Mouse (Mus musculus) 3134 (cell line): ENCODE data around the gene Myo18a.

Experiments used
- DNase-seq: peaks from one replicate; pipeline ENCODE4 v3.0.0-alpha.2; 2011; ENCODE audit warnings: low spot score; ENCODE audit not compliant: insufficient read length; ENCODE audit errors: extremely low read depth

Myo18a gene

GRCm38 (mm10) chr11:77792566-77792909 lies 29.5 kb downstream of the Myo18a start:
- DNase-seq, result peak; percentile 33

- peak; percentile 90 for DNase-seq
Observed at GRCm38 (mm10) chr11:77793238-77793930, 30.3 kb downstream of the Myo18a start.

GRCm38 (mm10) chr11:77795216-77795615 lies 32.2 kb downstream of the Myo18a start:
- DNase-seq, result no peak

GRCm38 (mm10) chr11:77800491-77800868 lies 37.4 kb downstream of the Myo18a start:
- DNase-seq, result no peak

- peak; percentile 58 for DNase-seq
Observed at GRCm38 (mm10) chr11:77800869-77801701, 38.0 kb downstream of the Myo18a start.

- no peak for DNase-seq
Observed at GRCm38 (mm10) chr11:77802341-77802865, 39.4 kb downstream of the Myo18a start.

- DNase-seq, result no peak
Observed at GRCm38 (mm10) chr11:77806218-77806617, 43.2 kb downstream of the Myo18a start.

GRCm38 (mm10) chr11:77806855-77807254 lies 43.8 kb downstream of the Myo18a start:
- no peak for DNase-seq

GRCm38 (mm10) chr11:77808051-77808465 lies 45.0 kb downstream of the Myo18a start:
- no peak for DNase-seq

- no peak for DNase-seq
Observed at GRCm38 (mm10) chr11:77809215-77809614, 46.2 kb downstream of the Myo18a start.

GRCm38 (mm10) chr11:77810018-77810417 lies 47.0 kb downstream of the Myo18a start:
- DNase-seq, result no peak

GRCm38 (mm10) chr11:77813969-77814368 lies 50.9 kb downstream of the Myo18a start:
- DNase-seq, result no peak

- peak; percentile 33 for DNase-seq
Observed at GRCm38 (mm10) chr11:77816003-77816402, 53.0 kb downstream of the Myo18a start.

GRCm38 (mm10) chr11:77821648-77822047 lies 58.6 kb downstream of the Myo18a start:
- no peak for DNase-seq

- peak; percentile 39 for DNase-seq
Observed at GRCm38 (mm10) chr11:77822781-77823180, 59.7 kb downstream of the Myo18a start.

GRCm38 (mm10) chr11:77825853-77826252 lies 62.8 kb downstream of the Myo18a start:
- DNase-seq, result no peak

GRCm38 (mm10) chr11:77826311-77826710 lies 63.3 kb downstream of the Myo18a start:
- no peak for DNase-seq

- DNase-seq, result no peak
Observed at GRCm38 (mm10) chr11:77827241-77827995, 64.4 kb downstream of the Myo18a start.

GRCm38 (mm10) chr11:77828163-77828562 lies 65.1 kb downstream of the Myo18a start:
- no peak for DNase-seq

GRCm38 (mm10) chr11:77829043-77829841 lies 66.2 kb downstream of the Myo18a start:
- DNase-seq, result no peak
